Mouse (Mus musculus) megakaryocyte, adult 5-6 weeks (primary cell): ENCODE results near the gene Ralgps1. TPM values are rescaled to one million over a fixed set of nuclear protein-coding genes. Genes with fewer than 3 reads are reported as not detected.
"Not testable (repeated sequence)": the region's sequence is repeated elsewhere in the genome, so short reads cannot be mapped to it uniquely, and the experiment has no call there.

Experiments
- ATAC-seq: 2 replicates; pipeline ENCODE4 v1.8.0; 2016; ENCODE audit warnings: mild to moderate bottlenecking, inconsistent platforms; ENCODE audit not compliant: poor library complexity, severe bottlenecking
- total RNA-seq, 2 experiments: library from RNA; stranded (forward) in 1 of 2; stranded (reverse) in 1 of 2; fragments of 153-499, 151-499 nt in 1 of 2; fragments of 221-1000, 200-1000 nt in 1 of 2; gene quantifications; 2 replicates each; pipeline versions ENCODE4 v1.2.3 to v1.2.4; 2015 to 2017

Ralgps1 gene
- total RNA-seq, 2 experiments from 2014 or later, result 2.0 to 6.2 TPM

- ATAC-seq, result peak; percentile 25
Observed at GRCm38 (mm10) chr2:33218903-33219625, 152.2 kb downstream of the Ralgps1 start.

- ATAC-seq, result no peak
Observed at GRCm38 (mm10) chr2:33217425-33217794, 153.9 kb downstream of the Ralgps1 start.

GRCm38 (mm10) chr2:33216645-33217424, 154.5 kb downstream of the Ralgps1 start:
- no peak for ATAC-seq

GRCm38 (mm10) chr2:33215700-33216509, 155.4 kb downstream of the Ralgps1 start, which contains the start of gene Angptl2:
TSS of gene Angptl2 (plus strand) at chr2:33216069.
- ATAC-seq, result peak; percentile 74

GRCm38 (mm10) chr2:33215177-33215699, 156.0 kb downstream of the Ralgps1 start:
- peak; percentile 13; the same call in 1 of the 2 replicates for ATAC-seq

GRCm38 (mm10) chr2:33211263-33211662, 160.0 kb downstream of the Ralgps1 start:
- ATAC-seq, result not testable (repeated sequence)

GRCm38 (mm10) chr2:33210841-33211240, 160.4 kb downstream of the Ralgps1 start:
- no peak for ATAC-seq

- ATAC-seq, result no peak
Observed at GRCm38 (mm10) chr2:33208134-33208533, 163.2 kb downstream of the Ralgps1 start.

GRCm38 (mm10) chr2:33207069-33207468, 164.2 kb downstream of the Ralgps1 start:
- no peak for ATAC-seq

- ATAC-seq, result no peak
Observed at GRCm38 (mm10) chr2:33205939-33206525, 165.3 kb downstream of the Ralgps1 start.

GRCm38 (mm10) chr2:33204980-33205379, 166.3 kb downstream of the Ralgps1 start:
- ATAC-seq, result no peak

- peak; percentile 96 for ATAC-seq
Observed at GRCm38 (mm10) chr2:33203284-33203683, 168.0 kb downstream of the Ralgps1 start.

- ATAC-seq, result no peak
Observed at GRCm38 (mm10) chr2:33200368-33201068, 170.8 kb downstream of the Ralgps1 start.

- no peak for ATAC-seq
Observed at GRCm38 (mm10) chr2:33189976-33190375, 181.3 kb downstream of the Ralgps1 start.

GRCm38 (mm10) chr2:33188925-33189670, 182.2 kb downstream of the Ralgps1 start:
- no peak for ATAC-seq

GRCm38 (mm10) chr2:33187874-33188273, 183.4 kb downstream of the Ralgps1 start:
- ATAC-seq, result no peak

- no peak for ATAC-seq
Observed at GRCm38 (mm10) chr2:33186505-33186904, 184.8 kb downstream of the Ralgps1 start.

- ATAC-seq, result peak; percentile 49; the same call in 1 of the 2 replicates
Observed at GRCm38 (mm10) chr2:33185258-33185657, 186.0 kb downstream of the Ralgps1 start.

- ATAC-seq, result no peak
Observed at GRCm38 (mm10) chr2:33184641-33185040, 186.6 kb downstream of the Ralgps1 start.
